Mouse (Mus musculus) heart, embryonic 12.5 days (tissue): ENCODE results near the gene Ccr6. TPM values are rescaled to one million over a fixed set of nuclear protein-coding genes. Genes with fewer than 3 reads are reported as not detected.

ENCODE experiments used
- ATAC-seq: fragments of 200-750 bp; cut with Nextera tagmentation; 2 replicates; pipeline ENCODE4 v1.8.0; 2017; ENCODE audit warnings: moderate TSS enrichment, moderate library complexity; ENCODE audit not compliant: insufficient number of reproducible peaks, low FRiP score
- H3K27ac ChIP-seq: fragments of 300-500 bp; sonication (generic); 2 replicates; pipeline ENCODE4 v1.5.1; 2016; ENCODE audit warnings: mild to moderate bottlenecking, moderate library complexity; ENCODE audit not compliant: poor library complexity, severe bottlenecking
- H3K27me3 ChIP-seq: fragments of 300-500 bp; sonication (generic); replicated peaks from 2 replicates; pipeline ENCODE4 v1.6.1; 2016; ENCODE audit warnings: mild to moderate bottlenecking, moderate library complexity
- H3K36me3 ChIP-seq: fragments of 300-500 bp; sonication (generic); 2 replicates; pipeline ENCODE4 v1.6.1; 2016; ENCODE audit warnings: mild to moderate bottlenecking, moderate library complexity
- H3K4me1 ChIP-seq: fragments of 300-500 bp; sonication (generic); replicated peaks from 2 replicates; pipeline ENCODE4 v1.6.1; 2016; ENCODE audit warnings: mild to moderate bottlenecking
- H3K4me2 ChIP-seq: fragments of 300-500 bp; sonication (generic); 2 replicates; pipeline ENCODE4 v1.6.1; 2016; ENCODE audit warnings: mild to moderate bottlenecking, moderate library complexity
- H3K4me3 ChIP-seq: fragments of 300-500 bp; sonication (generic); 2 replicates; pipeline ENCODE4 v1.5.1; 2016; ENCODE audit warnings: mild to moderate bottlenecking
- H3K9ac ChIP-seq: fragments of 300-500 bp; sonication (generic); 2 replicates; pipeline ENCODE4 v1.6.1; 2016; ENCODE audit warnings: mild to moderate bottlenecking, moderate library complexity
- H3K9me3 ChIP-seq: fragments of 300-500 bp; sonication (generic); replicated peaks from 2 replicates; pipeline ENCODE4 v1.6.1; 2016; ENCODE audit warnings: mild to moderate bottlenecking, moderate library complexity
- WGBS: fragments of 180-500 bp; shearing (Covaris S2); methylation state at CpG from one replicate; pipeline ENCODE4 v1.1.7; 2016; 5-methylcytosine and 5-hydroxymethylcytosine counted together
- polyA plus RNA-seq: library from polyadenylated mRNA; unstranded; fragments of >200 nt; fragmentation: Nextera tagmentation; extraction: Ambion mirVana; gene quantifications from 2 replicates; pipeline ENCODE4 v1.2.1, GENCODE M21; 2016

Ccr6 gene
- polyA plus RNA-seq, 1 experiment from 2014 or later, result not detected

GRCm38 (mm10) chr17:8301515-8301914 is 65.7 kb downstream of the Ccr6 start:
- no peak for ATAC-seq
- WGBS, result 74% methylated on average over 4 of the region's 4 CpGs
- H3K4me3 ChIP-seq, result no peak overlapping the region
- no peaks in the 10 kb centered on the region for H3K9me3 ChIP-seq
- H3K9ac ChIP-seq, result no peak overlapping the region
- peaks cover 4% of the 10 kb centered on the region; the same call in 1 of the 2 replicates for H3K27me3 ChIP-seq
- H3K27ac ChIP-seq, result no peak overlapping the region
- peaks cover 6% of the 10 kb centered on the region for H3K36me3 ChIP-seq
- H3K4me1 ChIP-seq, result no peaks in the 10 kb centered on the region
- H3K4me2 ChIP-seq, result no peak overlapping the region

GRCm38 (mm10) chr17:8302772-8303438 is 67.1 kb downstream of the Ccr6 start:
- WGBS, result 64% methylated on average over 7 of the region's 7 CpGs
- no peak overlapping the region for H3K27ac ChIP-seq
- H3K9me3 ChIP-seq, result no peaks in the 10 kb centered on the region
- H3K4me2 ChIP-seq, result no peak overlapping the region
- no peak overlapping the region for H3K9ac ChIP-seq
- H3K27me3 ChIP-seq, result peaks cover 4% of the 10 kb centered on the region; the same call in 1 of the 2 replicates
- no peak overlapping the region for H3K4me3 ChIP-seq
- ATAC-seq, result no peak
- H3K36me3 ChIP-seq, result peaks cover 3% of the 10 kb centered on the region
- H3K4me1 ChIP-seq, result no peaks in the 10 kb centered on the region

GRCm38 (mm10) chr17:8303671-8304070 is 67.8 kb downstream of the Ccr6 start:
- Histone ChIP-seq H3K4me2 (no peak overlapping the region), H3K4me1 (no peaks in the 10 kb centered on the region), H3K9ac (no peak overlapping the region), H3K27me3 (peaks cover 4% of the 10 kb centered on the region; the same call in 1 of the 2 replicates), H3K4me3 (no peak overlapping the region), H3K27ac (no peak overlapping the region), H3K36me3 (no peaks in the 10 kb centered on the region), H3K9me3 (no peaks in the 10 kb centered on the region)
- ATAC-seq, result no peak
- 65% methylated on average over 5 of the region's 5 CpGs for WGBS

- Histone ChIP-seq H3K4me3 (no peak overlapping the region), H3K27me3 (peaks cover 4% of the 10 kb centered on the region; the same call in 1 of the 2 replicates), H3K9me3 (no peaks in the 10 kb centered on the region), H3K27ac (no peak overlapping the region), H3K4me1 (no peaks in the 10 kb centered on the region), H3K36me3 (no peaks in the 10 kb centered on the region), H3K4me2 (no peak overlapping the region), H3K9ac (no peak overlapping the region)
- WGBS, result 23% methylated on average over 3 of the region's 3 CpGs
- no peak for ATAC-seq
Observed at GRCm38 (mm10) chr17:8305801-8306200, 70.0 kb downstream of the Ccr6 start.

Other genes starting within 250 kb of the Ccr6 start
- not detected in 2 replicates for gene Gm49673, start 88.3 kb upstream of the Ccr6 start, polyA plus RNA-seq
- gene Rnaset2a, start 87.9 kb upstream of the Ccr6 start, polyA plus RNA-seq, result 35.3 and 36.2 TPM in 2 replicates
- gene Fgfr1op, start 70.5 kb upstream of the Ccr6 start, polyA plus RNA-seq, result 23.1 and 23.8 TPM in 2 replicates
- gene Mpc1, start 46.9 kb downstream of the Ccr6 start, polyA plus RNA-seq, result 164 and 166 TPM in 2 replicates
- 69.6 and 73.6 TPM in 2 replicates for gene Sft2d1, start 75.1 kb downstream of the Ccr6 start, polyA plus RNA-seq
- gene Prr18, start 101.4 kb downstream of the Ccr6 start, polyA plus RNA-seq, result 0.10 and 0.14 TPM in 2 replicates
- 1.0 and 1.1 TPM in 2 replicates for gene T2, start 119.9 kb downstream of the Ccr6 start, polyA plus RNA-seq
- gene T, start 198.4 kb downstream of the Ccr6 start, polyA plus RNA-seq, result 0.24 and 0.46 TPM in 2 replicates